Mouse (Mus musculus) embryo, embryonic 11.5 days (tissue): ENCODE measurements at regions not wholly inside any gene's neighbourhood (a gene's known extent, or its start where the extent isn't known, plus 50 kb on each side); places are given as distances from the start of the nearest gene placed in this dataset.

Source experiments
- DNase-seq: peaks from one replicate; pipeline ENCODE4 v3.0.0-alpha.2; 2012; ENCODE audit warnings: low read depth, low spot score

GRCm38 (mm10) chr4:66622650-66623394 is 204.6 kb upstream of the Tlr4 start:
- DNase-seq, result no peak

- DNase-seq, result no peak
Observed at GRCm38 (mm10) chr4:66618811-66619440, 208.5 kb upstream of the Tlr4 start.

- no peak for DNase-seq
Observed at GRCm38 (mm10) chr4:66617743-66618736, 209.3 kb upstream of the Tlr4 start.

GRCm38 (mm10) chr4:66617101-66617500 is 210.3 kb upstream of the Tlr4 start:
- DNase-seq, result no peak

- no peak for DNase-seq
Observed at GRCm38 (mm10) chr4:66604849-66605248, 200.4 kb upstream of the Astn2 start.

- DNase-seq, result no peak
Observed at GRCm38 (mm10) chr4:66598737-66599136, 194.3 kb upstream of the Astn2 start.

GRCm38 (mm10) chr4:66586647-66587046 is 182.2 kb upstream of the Astn2 start:
- DNase-seq, result no peak

GRCm38 (mm10) chr4:66586166-66586565 is 181.8 kb upstream of the Astn2 start:
- DNase-seq, result no peak

- DNase-seq, result no peak
Observed at GRCm38 (mm10) chr4:66556936-66557335, 152.5 kb upstream of the Astn2 start.

- DNase-seq, result no peak
Observed at GRCm38 (mm10) chr4:66550306-66551104, 146.1 kb upstream of the Astn2 start.

GRCm38 (mm10) chr4:66542833-66543436 is 138.5 kb upstream of the Astn2 start:
- DNase-seq, result no peak

- DNase-seq, result no peak
Observed at GRCm38 (mm10) chr4:66524456-66524855, 120.0 kb upstream of the Astn2 start.

GRCm38 (mm10) chr4:66523886-66524245 is 119.5 kb upstream of the Astn2 start:
- no peak for DNase-seq

GRCm38 (mm10) chr4:66523238-66523885 is 119.0 kb upstream of the Astn2 start:
- peak; percentile 50 for DNase-seq

GRCm38 (mm10) chr4:66522097-66522809 is 117.8 kb upstream of the Astn2 start:
- DNase-seq, result no peak

GRCm38 (mm10) chr4:66520796-66521195 is 116.4 kb upstream of the Astn2 start:
- no peak for DNase-seq

GRCm38 (mm10) chr4:66515815-66516214 is 111.4 kb upstream of the Astn2 start:
- no peak for DNase-seq

- no peak for DNase-seq
Observed at GRCm38 (mm10) chr4:66483496-66483895, 79.1 kb upstream of the Astn2 start.

- DNase-seq, result no peak
Observed at GRCm38 (mm10) chr4:66482495-66483291, 78.3 kb upstream of the Astn2 start.
